Mouse (Mus musculus): Measurements from ENCODE around the gene Id3. TPM values are rescaled to one million over a fixed set of nuclear protein-coding genes. Genes with fewer than 3 reads are reported as not detected.

Id3 gene
- total and polyA plus RNA-seq, 3 experiments = 18.3 to 116 (median 85.5) TPM

DNA sequence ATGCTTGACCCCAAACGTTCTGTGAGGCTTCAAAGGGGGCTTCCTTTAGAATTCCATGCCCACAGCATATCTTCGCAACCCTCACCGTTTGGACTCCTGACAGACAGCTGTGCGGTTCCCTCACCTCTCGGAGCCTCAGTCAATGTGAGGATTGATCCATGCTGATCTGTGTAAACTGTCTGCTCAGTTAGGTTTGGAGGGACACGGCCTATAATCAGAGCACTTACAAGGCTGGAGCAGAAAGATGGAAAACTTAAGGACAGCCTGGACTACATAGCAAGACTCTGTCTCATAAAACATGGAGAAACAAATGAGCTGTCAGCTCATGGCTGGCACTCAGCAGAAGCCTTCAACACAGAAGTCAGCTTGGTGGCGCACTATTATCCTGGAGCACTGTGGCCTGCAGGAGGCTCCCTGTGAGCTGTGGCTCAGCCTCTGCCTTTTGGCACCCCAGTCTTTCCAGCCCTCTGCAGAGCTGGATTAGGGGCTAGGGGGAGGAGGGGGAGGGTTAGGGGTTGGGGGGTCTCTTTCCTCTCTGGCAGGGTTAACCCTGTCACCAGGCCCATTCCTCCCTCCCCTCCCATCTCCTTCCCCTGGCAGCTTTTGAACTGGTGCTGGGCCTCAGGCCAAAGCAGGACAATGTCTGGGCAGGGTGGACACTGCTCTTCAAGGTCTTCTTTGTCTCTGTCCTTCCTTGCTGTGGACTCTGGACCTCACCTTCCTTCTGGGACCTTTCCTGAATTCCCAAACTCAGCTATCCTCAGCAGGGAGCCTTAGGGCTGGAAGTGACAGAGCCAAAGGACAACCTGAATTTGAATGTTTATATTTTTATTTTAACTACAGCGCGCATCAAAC is 7.2 kb upstream of the Id3 start:
- Histone ChIP-seq H3K9ac (ENCODE audit: insufficient read depth, low read depth) (no peak overlapping the region), H3K4me1 (ENCODE audit: control insufficient read depth in 1 of 2, insufficient read depth in 2 of 2) (peaks cover 3 to 19% of the 10 kb centered on the region in 2 experiments; a peak in 2 of 4 replicates), H3K27ac (ENCODE audit: insufficient read depth, low read depth) (no peak overlapping the region), H3K79me2 (replicated peaks; ENCODE audit: control insufficient read depth, extremely low read depth, insufficient read depth, poor library complexity, severe bottlenecking) (no peaks in the 10 kb centered on the region), H3K27me3 (replicated peaks) (peaks cover 67% of the 10 kb centered on the region), H3K9me3 (replicated peaks; ENCODE audit: low read length) (no peaks in the 10 kb centered on the region), H3K36me3 (replicated peaks in 1 of 2; ENCODE audit: control insufficient read depth in 1 of 2, insufficient read depth in 1 of 2, low read length in 1 of 2) (no peaks in the 10 kb centered on the region), H3K4me3 (replicated peaks in 1 of 3; ENCODE audit: low read depth in 2 of 3, low read length in 2 of 3, poor library complexity in 1 of 3) (no peak overlapping the region), H3K4me2 (ENCODE audit: insufficient read depth, low read depth, poor library complexity, severe bottlenecking) (no peak overlapping the region)
- in situ Hi-C loops (cut with MboI; ENCODE audit: low pct_ligation_motif_present, low pct_unique_long_range_greater_than_20kb, low sequenced_read_pairs) (no loop called here), dilution Hi-C loops (cut with MboI; ENCODE audit: extremely low pct_ligation_motif_present, extremely low pct_unique_long_range_greater_than_20kb, low sequenced_read_pairs) (no loop called here)
- TF ChIP-seq IRF4 (IDR thresholded peaks at IDR 0.05; ENCODE audit: low read depth, low read length) = no peak
- TF ChIP-seq JUN (IDR thresholded peaks at IDR 0.05; ENCODE audit: insufficient read depth, low read depth, low read length) = no peak
- no peak for TF ChIP-seq GABPA (IDR thresholded peaks at IDR 0.05; ENCODE audit: insufficient replicate concordance, low read depth, low read length)
- DNase-seq (ENCODE audit: extremely low read depth) = no peak

DNA sequence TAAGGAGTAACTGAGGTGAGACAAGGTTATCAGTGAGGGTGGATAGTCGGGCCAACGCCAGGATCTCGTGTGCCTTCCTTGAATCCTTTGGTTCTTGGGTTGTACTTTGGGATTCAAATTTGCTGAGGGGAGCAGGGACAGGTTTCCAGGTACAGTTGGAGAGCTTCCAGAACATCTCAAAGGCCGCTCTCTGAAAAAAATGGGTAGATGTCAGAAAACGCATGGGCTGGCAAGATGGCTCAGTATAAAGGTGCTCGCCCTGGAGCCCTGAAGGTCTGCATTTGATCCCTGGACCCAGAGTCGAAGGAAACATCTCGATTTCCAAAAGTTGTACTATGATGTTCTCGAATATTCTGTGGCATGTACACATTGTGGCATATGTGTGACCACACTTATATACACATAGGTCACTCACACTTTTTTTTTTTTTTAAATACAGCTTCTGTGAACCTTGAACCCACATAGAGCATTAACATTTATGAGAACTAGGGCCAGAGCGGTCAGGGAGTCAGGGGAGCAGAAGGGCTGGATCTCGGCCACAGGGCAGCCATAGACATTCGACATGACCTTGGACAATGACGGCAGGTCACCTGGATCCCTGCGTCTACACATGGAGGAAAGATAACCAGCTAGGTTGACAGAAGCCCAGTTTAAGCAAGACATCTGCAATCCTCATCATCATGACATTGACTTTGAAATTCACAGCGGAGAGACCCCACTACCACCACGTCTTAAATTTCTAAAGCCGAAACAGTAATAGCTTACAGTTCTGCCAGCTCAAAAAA is 3.8 kb upstream of the Id3 start:
- Histone ChIP-seq H3K4me3 (replicated peaks in 1 of 3; ENCODE audit: low read depth in 2 of 3, low read length in 2 of 3, poor library complexity in 1 of 3) (no peak overlapping the region), H3K36me3 (replicated peaks in 1 of 2; ENCODE audit: control insufficient read depth in 1 of 2, insufficient read depth in 1 of 2, low read length in 1 of 2) (no peaks in the 10 kb centered on the region), H3K27ac (ENCODE audit: insufficient read depth, low read depth) (no peak overlapping the region), H3K9me3 (replicated peaks; ENCODE audit: low read length) (no peaks in the 10 kb centered on the region), H3K4me2 (ENCODE audit: insufficient read depth, low read depth, poor library complexity, severe bottlenecking) (no peak overlapping the region), H3K79me2 (replicated peaks; ENCODE audit: control insufficient read depth, extremely low read depth, insufficient read depth, poor library complexity, severe bottlenecking) (peaks cover 4% of the 10 kb centered on the region; the same call in 1 of the 2 replicates), H3K4me1 (ENCODE audit: control insufficient read depth in 1 of 2, insufficient read depth in 2 of 2) (peaks cover 3 to 40% of the 10 kb centered on the region in 2 experiments; a peak in 2 of 4 replicates), H3K27me3 (replicated peaks) (peaks cover 67% of the 10 kb centered on the region), H3K9ac (ENCODE audit: insufficient read depth, low read depth) (no peak overlapping the region)
- DNase-seq (ENCODE audit: extremely low read depth) = no peak
- dilution Hi-C loops (cut with MboI; ENCODE audit: extremely low pct_ligation_motif_present, extremely low pct_unique_long_range_greater_than_20kb, low sequenced_read_pairs) = no loop called here
- in situ Hi-C loops (cut with MboI; ENCODE audit: low pct_ligation_motif_present, low pct_unique_long_range_greater_than_20kb, low sequenced_read_pairs) = loop anchor here (5.0 kb wide), 1 partner anchor 62 kb away; no protein-coding TSS in a partner anchor
- TF ChIP-seq CHD1 (IDR thresholded peaks at IDR 0.05; ENCODE audit: low read depth, low read length) (no peak), NRF1 (IDR thresholded peaks at IDR 0.05; ENCODE audit: low read depth, low read length) (no peak), HCFC1 (IDR thresholded peaks at IDR 0.05; ENCODE audit: low read depth, low read length) (no peak), PAX5 (IDR thresholded peaks at IDR 0.05; ENCODE audit: low read length) (no peak), ZNF384 (IDR thresholded peaks at IDR 0.05; ENCODE audit: low read depth, low read length) (no peak), ETS1 (conservative IDR thresholded peaks at IDR 0.05; ENCODE audit: low read depth, low read length) (no peak), ZKSCAN1 (IDR thresholded peaks at IDR 0.05; ENCODE audit: borderline replicate concordance, low read depth, low read length) (no peak), SMC3 (IDR thresholded peaks at IDR 0.05; ENCODE audit: low read depth, low read length) (no peak), JUN (IDR thresholded peaks at IDR 0.05; ENCODE audit: insufficient read depth, low read depth, low read length) (no peak), NELFE (IDR thresholded peaks at IDR 0.05; ENCODE audit: low read depth, low read length) (no peak), USF2 (conservative IDR thresholded peaks at IDR 0.05; ENCODE audit: low read depth, low read length) (no peak)

All from CH12.LX (cell line).